Mouse (Mus musculus) embryonic fibroblast, embryonic 13.5 days (primary cell): ENCODE measurements at regions not wholly inside any gene's neighbourhood (a gene's known extent, or its start where the extent isn't known, plus 50 kb on each side); places are given as distances from the start of the nearest gene placed in this dataset.

Experiments
- CTCF ChIP-seq: IDR thresholded peaks from 2 replicates; pipeline ENCODE4 v1.5.1; 2011; ENCODE audit warnings: mild to moderate bottlenecking, control low read depth, low read length, moderate library complexity, borderline replicate concordance; ENCODE audit not compliant: insufficient read depth
- POLR2A ChIP-seq: IDR thresholded peaks from 2 replicates; pipeline ENCODE4 v1.6.1; 2011; ENCODE audit warnings: low read depth, mild to moderate bottlenecking, control low read depth, low read length, moderate library complexity

DNA sequence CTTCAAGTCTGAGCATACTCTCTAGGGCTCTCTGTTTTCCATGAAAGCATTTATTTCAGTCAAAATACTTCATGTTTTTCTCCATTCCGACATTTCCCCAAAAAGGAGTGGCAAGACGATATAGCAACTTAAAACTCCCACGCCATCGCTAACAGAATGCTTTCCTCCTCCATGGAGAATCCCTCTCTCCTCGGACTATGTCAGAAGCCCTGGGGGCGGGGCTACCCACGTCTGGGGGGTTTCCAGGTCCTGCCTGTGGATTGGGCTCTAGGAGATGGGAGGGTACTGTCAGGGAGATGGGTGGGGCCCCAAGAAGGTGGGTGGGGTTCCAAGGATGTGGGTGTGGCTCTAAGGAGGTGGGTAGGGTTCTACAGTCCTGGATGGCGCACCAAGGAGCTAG is 243.2 kb upstream of the Zfp507 start:
- TF ChIP-seq CTCF (no peak), POLR2A (no peak)
